Mouse (Mus musculus): ENCODE data around the gene Psmc3. TPM values are rescaled to one million over a fixed set of nuclear protein-coding genes. Genes with fewer than 3 reads are reported as not detected.

Gene Psmc3
- polyA plus RNA-seq (2015; fragmentation: Nextera tagmentation; extraction: Ambion mirVana), result 219 and 226 TPM in 2 replicates

DNA sequence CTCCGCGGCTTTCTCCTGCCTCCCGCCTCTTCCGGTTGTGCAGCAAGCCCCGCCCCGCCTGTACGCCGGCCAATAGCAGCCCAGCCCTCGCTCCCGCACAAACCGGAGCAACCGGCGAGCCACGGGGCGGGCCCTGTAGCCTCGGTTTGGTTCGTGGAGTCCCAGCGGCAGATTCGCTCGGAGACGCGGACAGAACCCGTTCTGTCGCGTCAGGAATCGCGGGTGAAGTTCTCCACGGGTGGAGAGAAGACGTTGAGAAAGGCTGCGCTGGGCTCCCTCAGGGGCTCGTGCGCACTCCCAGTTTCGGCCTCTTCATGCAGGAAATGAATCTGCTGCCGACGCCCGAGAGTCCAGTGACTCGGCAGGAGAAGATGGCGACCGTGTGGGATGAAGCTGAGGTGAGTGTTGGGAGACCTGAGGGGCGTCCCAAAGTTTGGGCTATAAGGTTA lies at the start of gene Psmc3:
Gene Psmc3, plus strand, starts transcription at position 76 of the 449 bp plus-strand sequence.

DNA sequence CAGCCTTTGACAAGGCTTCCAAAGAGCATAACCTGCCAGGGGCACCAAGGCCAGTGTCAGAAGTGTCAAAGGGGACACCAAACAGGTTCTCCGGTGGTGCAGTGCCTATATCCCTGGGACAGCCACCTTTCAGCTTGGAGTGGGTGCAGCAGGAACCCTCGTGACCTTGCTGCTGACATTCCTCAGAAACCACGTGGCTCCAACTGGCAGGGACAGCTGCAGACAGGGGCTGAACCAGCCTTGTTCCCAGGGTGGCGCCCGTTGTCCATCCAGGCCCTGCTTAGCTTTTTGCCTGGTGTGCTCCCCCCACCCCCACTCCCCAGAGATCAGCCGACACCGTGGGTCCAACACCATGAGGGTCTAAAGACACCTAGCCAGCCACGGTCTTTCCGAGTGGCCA lies 18.4 kb upstream of the Psmc3 start, which contains the start of gene Rapsn:
Gene Rapsn, plus strand, starts transcription at position 236 of the 400 bp plus-strand sequence.

DNA sequence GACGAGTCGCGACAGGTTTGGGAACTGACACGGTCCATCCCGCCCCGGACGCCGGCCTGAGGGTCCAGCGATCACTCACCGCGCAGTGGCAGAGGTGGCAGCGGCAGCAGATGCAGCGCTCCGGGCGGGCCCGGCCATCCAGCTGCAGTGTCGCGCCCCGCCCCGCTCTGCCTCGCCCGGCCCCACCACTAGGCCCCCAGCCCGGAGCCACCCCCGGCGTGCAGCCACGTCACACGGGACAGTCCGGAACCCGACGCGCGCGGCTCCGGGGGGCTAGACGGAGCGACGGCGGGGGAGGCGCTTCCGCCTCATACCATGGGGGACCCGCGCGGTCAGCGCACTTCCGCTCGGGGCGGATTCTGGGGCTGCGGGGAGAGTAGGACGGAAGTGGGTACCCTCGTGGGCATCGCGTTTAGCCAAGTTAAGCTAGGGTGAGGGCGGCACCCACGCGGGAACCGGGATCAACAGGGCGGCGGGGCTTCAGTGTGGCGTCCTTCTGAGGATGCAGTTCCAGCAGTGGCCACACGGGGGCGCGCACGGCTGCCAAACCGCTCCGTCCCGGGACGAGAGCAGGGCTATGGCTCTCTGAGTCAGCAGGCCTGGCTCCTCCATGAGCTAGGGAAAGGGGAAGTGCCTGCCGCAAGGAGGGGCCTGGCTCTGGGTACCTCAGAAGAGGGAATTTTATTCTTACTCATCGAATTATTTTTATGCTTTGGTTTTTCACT lies 16.4 kb downstream of the Psmc3 start, which contains the start of gene Slc39a13:
Gene Slc39a13, minus strand, starts transcription at position 342 of the 725 bp plus-strand sequence.

DNA sequence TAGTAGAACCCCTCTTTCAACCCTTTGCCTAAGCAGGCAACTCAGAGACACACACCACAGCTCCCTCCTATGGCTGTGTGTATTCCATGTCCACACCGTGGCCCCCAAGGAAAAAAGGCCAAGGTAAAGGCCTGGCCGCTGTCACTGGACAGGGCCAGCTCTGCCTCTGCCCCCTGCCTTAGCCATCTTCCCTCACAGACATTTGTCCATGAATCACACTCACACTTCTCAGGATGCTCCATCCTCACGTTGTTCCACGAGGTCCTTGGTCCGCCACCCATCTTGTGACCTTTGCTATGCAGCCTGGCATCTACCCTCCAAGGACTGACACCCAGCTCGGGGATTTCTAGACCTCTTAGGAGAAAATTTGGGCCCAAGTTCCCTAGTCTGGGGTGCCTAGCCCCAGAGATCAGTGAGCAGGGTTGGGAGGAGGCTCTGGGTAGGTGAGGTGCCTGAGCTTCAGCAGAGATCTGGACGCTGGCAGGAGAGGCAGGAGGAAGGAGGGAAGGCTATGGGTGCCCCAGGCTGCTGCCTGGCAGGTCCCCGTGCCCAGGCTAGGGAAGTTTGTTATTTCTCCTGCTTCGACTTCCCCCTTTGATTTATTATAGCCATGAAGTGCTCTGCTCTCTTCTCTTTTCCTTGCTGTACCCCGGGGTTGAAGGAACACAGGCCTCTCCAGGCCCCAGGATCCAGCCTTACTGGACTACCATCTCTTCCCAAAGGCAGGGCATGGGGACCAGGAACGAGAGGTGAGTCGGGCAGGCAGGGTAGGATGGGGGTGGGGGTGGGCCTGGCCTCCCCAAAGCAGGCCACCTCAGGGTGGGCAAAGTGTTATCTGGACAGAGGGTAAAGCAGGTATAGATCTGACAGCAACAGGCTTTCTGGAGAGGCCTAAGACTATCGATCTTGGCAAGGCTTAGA lies 28.2 kb downstream of the Psmc3 start, which contains the start of gene Spi1:
Gene Spi1, plus strand, starts transcription at position 616 of the 921 bp plus-strand sequence.

Other genes starting within 250 kb of the Psmc3 start
- 145 and 195 TPM in 2 replicates for gene Mtch2, start 206.9 kb upstream of the Psmc3 start, polyA plus RNA-seq (2015; fragmentation: Nextera tagmentation; extraction: Ambion mirVana)
- 19.2 and 33.7 TPM in 2 replicates for gene C1qtnf4, start 168.1 kb upstream of the Psmc3 start, polyA plus RNA-seq (2015; fragmentation: Nextera tagmentation; extraction: Ambion mirVana)
- 18.9 and 26.8 TPM in 2 replicates for gene Kbtbd4, start 149.3 kb upstream of the Psmc3 start, polyA plus RNA-seq (2015; fragmentation: Nextera tagmentation; extraction: Ambion mirVana)
- 248 and 388 TPM in 2 replicates for gene Ndufs3, start 149.2 kb upstream of the Psmc3 start, polyA plus RNA-seq (2015; fragmentation: Nextera tagmentation; extraction: Ambion mirVana)
- 25.1 and 36.9 TPM in 2 replicates for gene Celf1, start 113.6 kb upstream of the Psmc3 start, polyA plus RNA-seq (2015; fragmentation: Nextera tagmentation; extraction: Ambion mirVana)
- gene Rapsn, start 18.4 kb upstream of the Psmc3 start, polyA plus RNA-seq (2015; fragmentation: Nextera tagmentation; extraction: Ambion mirVana), result 2.7 and 3.5 TPM in 2 replicates
- 26.0 and 29.1 TPM in 2 replicates for gene Slc39a13, start 16.4 kb downstream of the Psmc3 start, polyA plus RNA-seq (2015; fragmentation: Nextera tagmentation; extraction: Ambion mirVana)
- gene Spi1, start 28.4 kb downstream of the Psmc3 start, polyA plus RNA-seq (2015; fragmentation: Nextera tagmentation; extraction: Ambion mirVana), result 10.3 and 10.7 TPM in 2 replicates
- gene Mybpc3, start 64.1 kb downstream of the Psmc3 start, polyA plus RNA-seq (2015; fragmentation: Nextera tagmentation; extraction: Ambion mirVana), result 0.06 and 0.41 TPM in 2 replicates
- gene Madd, start 129.8 kb downstream of the Psmc3 start, polyA plus RNA-seq (2015; fragmentation: Nextera tagmentation; extraction: Ambion mirVana), result 8.3 and 9.3 TPM in 2 replicates
- gene Nr1h3, start 148.8 kb downstream of the Psmc3 start, polyA plus RNA-seq (2015; fragmentation: Nextera tagmentation; extraction: Ambion mirVana), result 6.4 and 7.9 TPM in 2 replicates
- 20.9 and 26.2 TPM in 2 replicates for gene Acp2, start 148.9 kb downstream of the Psmc3 start, polyA plus RNA-seq (2015; fragmentation: Nextera tagmentation; extraction: Ambion mirVana)
- 10.0 and 13.9 TPM in 2 replicates for gene Ddb2, start 183.0 kb downstream of the Psmc3 start, polyA plus RNA-seq (2015; fragmentation: Nextera tagmentation; extraction: Ambion mirVana)
- 30.9 and 62.2 TPM in 2 replicates for gene Pacsin3, start 201.9 kb downstream of the Psmc3 start, polyA plus RNA-seq (2015; fragmentation: Nextera tagmentation; extraction: Ambion mirVana)
- gene Arfgap2, start 211.0 kb downstream of the Psmc3 start, polyA plus RNA-seq (2015; fragmentation: Nextera tagmentation; extraction: Ambion mirVana), result 56.4 and 79.6 TPM in 2 replicates

Data from adrenal gland, postnatal 0 days (tissue).